Mouse (Mus musculus): ENCODE results near the gene Rnf103. TPM values are rescaled to one million over a fixed set of nuclear protein-coding genes. Genes with fewer than 3 reads are reported as not detected.
A peak's percentile ranks its signal among the peaks of the same experiment; 100 is the strongest.
"Not testable (repeated sequence)": the region's sequence is repeated elsewhere in the genome, so short reads cannot be mapped to it uniquely, and the experiment has no call there.

Rnf103 gene
- total RNA-seq (2014; rRNA removed) = 34.5 and 41.0 TPM in 2 replicates
- 15.6 and 21.3 TPM in 2 replicates for polyA plus RNA-seq (2015; fragmentation: Nextera tagmentation; extraction: Ambion mirVana)

DNA sequence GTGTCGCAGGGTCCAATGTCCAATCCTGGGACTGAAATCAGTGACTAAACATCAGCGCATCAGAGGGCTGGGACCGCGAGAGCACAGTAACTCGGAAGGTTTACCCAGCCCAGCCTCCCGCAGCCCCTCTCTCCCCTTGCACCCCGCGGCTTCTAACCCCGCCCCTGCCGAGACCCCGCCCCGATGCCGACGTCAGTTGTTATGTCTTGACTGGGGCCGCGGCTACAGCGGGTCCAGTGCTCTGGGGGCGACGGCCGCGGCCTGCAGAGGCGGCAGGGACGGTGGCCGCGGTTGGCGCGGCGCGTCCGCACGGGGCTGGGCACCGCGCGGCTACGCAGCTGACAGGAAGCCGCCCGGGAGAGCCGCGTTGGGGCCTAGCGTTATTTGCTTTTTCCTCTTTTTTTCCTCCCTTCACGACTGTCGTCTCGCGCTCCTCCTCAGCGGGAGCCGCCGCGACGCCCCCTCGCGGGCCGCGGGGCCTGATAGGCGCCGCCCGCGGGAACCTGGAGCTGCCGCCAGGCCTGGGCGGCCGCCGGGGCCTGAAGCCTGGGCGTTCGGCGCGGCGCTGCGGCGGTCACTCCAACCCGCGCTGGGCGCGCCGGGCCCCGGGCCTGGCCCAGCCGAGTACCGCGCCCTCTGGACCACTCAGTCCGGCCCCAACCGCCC, at the start of gene Rnf103:
Gene Rnf103 (plus strand): TSS at position 220 of the 666 bp plus-strand sequence.
- Histone ChIP-seq H3K4me1 (ENCODE audit: insufficient read depth) (peaks cover 9% of the 10 kb centered on the region; the same call in 1 of the 2 replicates), H3K27ac (ENCODE audit: low read depth, low read length) (peak within 1 kb of the TSS; percentile 98), H3K4me3 (ENCODE audit: low read depth, low read length) (peak within 1 kb of the TSS; percentile 89), H3K27me3 (ENCODE audit: insufficient read depth, low read length) (no peaks in the 10 kb centered on the region), H3K36me3 (ENCODE audit: insufficient read depth) (no peaks in the 10 kb centered on the region), H3K9ac (peak within 1 kb of the TSS; percentile 99), H3K9me3 (ENCODE audit: low read length) (no peaks in the 10 kb centered on the region), H3K4me2 (ENCODE audit: low read depth) (peak within 1 kb of the TSS; percentile 70)
- DNase-seq = peak; percentile 94
- ATAC-seq = peak; percentile 96
- 2% methylated on average over 72 of the region's 79 CpGs for WGBS
- TF ChIP-seq CTCF (IDR thresholded peaks at IDR 0.05; ENCODE audit: low read depth) = peak; percentile 43

DNA sequence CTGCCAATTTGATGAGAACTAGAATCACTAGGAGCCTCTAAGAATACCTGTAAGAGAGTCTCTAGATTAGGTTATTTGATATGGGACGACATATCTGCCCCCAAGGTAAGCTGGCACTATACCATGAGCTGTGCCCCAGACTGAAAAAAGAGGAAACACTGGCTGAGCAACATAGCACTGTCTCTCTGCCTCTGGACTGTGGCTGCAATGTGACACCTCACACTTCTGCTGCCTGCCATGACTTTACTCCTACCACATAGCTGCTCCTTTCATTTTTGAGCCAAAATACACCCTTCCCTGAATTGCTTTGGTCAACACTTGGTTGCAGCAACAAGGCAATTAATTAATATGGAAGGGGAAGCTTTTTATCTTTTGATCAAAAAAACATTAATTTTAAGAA, 48.9 kb upstream of the Rnf103 start:
- no peak overlapping the region for H3K9ac ChIP-seq
- ATAC-seq (no peak), DNase-seq (no peak)
- peaks cover 8% of the 10 kb centered on the region for H3K4me1 ChIP-seq (ENCODE audit: insufficient read depth)
- no peaks in the 10 kb centered on the region for H3K36me3 ChIP-seq (ENCODE audit: insufficient read depth)
- no peaks in the 10 kb centered on the region for H3K27me3 ChIP-seq (ENCODE audit: insufficient read depth, low read length)
- no peaks in the 10 kb centered on the region for H3K9me3 ChIP-seq (ENCODE audit: low read length)
- 72% methylated on average over 1 of the region's 1 CpGs for WGBS
- H3K27ac ChIP-seq (ENCODE audit: low read depth, low read length) = no peak overlapping the region
- no peak for TF ChIP-seq CTCF (IDR thresholded peaks at IDR 0.05; ENCODE audit: low read depth)
- H3K4me2 ChIP-seq (ENCODE audit: low read depth) = no peak overlapping the region
- H3K4me3 ChIP-seq (ENCODE audit: low read depth, low read length) = no peak overlapping the region

DNA sequence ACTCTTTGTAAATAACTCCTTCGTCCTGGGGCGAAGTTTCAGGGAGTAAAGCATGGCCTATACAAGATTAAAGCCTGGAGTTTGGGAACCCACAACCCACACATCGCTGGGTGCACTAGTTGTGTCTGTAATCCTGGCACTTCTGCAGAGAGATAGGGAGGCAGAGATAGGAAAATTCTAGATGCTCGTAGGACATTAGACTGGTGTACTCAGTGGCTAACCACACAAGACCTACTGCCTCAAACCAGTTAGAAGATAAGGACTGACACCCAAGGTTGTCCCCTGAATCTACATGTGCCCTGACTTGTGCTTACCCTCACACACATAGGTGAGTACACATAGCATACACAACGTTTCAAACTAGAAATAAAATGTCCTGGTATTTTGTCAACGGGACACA, 48.1 kb upstream of the Rnf103 start:
- Histone ChIP-seq H3K27ac (ENCODE audit: low read depth, low read length) (no peak overlapping the region), H3K4me2 (ENCODE audit: low read depth) (no peak overlapping the region), H3K9ac (no peak overlapping the region), H3K9me3 (ENCODE audit: low read length) (no peaks in the 10 kb centered on the region), H3K27me3 (ENCODE audit: insufficient read depth, low read length) (no peaks in the 10 kb centered on the region), H3K36me3 (ENCODE audit: insufficient read depth) (no peaks in the 10 kb centered on the region), H3K4me3 (ENCODE audit: low read depth, low read length) (no peak overlapping the region), H3K4me1 (ENCODE audit: insufficient read depth) (peaks cover 8% of the 10 kb centered on the region)
- DNase-seq (no peak), ATAC-seq (no peak)
- no peak for TF ChIP-seq CTCF (IDR thresholded peaks at IDR 0.05; ENCODE audit: low read depth)
- 86% methylated on average over 6 of the region's 6 CpGs for WGBS

DNA sequence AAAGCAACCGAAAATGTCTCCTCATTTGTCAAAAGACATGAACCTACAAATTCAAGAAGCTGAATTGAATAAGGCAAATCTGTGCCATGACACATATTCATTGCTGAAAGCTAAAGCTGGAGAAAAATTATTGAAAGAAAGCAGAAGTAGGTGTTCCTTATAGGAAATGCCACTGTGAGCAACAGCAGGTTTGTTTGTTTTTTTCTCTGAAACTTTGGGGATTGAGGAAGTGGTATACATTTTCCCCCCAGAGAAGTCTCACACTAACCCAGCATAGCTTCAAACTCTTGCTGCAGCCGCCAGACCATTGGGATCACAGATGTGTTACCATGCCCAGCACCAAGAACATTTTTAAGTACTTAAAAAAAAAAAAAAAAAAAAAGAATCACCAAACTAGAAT, 40.9 kb upstream of the Rnf103 start:
- no peak for ATAC-seq

DNA sequence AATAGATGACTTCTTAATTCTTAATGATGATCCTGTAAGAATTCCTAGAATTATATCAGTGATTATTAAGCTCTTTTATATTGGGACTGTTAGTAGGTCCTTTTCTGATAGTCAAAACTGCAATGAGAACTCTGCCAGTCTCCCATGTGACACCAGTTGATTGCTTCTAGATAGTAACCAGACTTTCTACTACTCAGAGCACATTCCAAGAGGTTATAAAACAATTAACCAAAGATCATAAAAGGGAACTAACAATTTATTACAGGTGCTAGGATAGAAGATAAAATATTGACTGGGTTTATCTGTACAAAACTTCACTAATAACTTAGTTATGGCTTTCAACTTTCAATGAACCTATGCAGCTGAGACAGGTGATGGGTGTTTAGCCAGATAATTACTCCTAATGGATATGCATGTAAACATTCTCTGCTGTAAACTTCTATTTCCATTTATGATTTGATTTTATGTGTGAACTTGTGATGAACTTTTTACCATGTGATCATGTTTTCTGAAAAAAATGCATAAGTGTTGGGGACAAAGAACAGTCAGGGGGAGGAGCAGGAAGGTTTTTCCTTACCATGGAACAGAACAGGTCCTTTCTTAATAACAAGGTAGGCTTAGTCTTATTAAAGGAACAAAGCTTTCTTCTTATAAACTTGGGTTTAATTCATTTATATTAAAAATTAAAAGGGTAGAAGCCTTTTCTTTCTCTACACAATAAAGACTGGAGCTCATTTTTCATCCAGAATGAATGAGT, 39.5 kb upstream of the Rnf103 start:
- H3K36me3 ChIP-seq (ENCODE audit: insufficient read depth); H3K4me1 ChIP-seq (ENCODE audit: insufficient read depth); ATAC-seq; H3K9ac ChIP-seq; H3K27me3 ChIP-seq (ENCODE audit: insufficient read depth, low read length); H3K4me3 ChIP-seq (ENCODE audit: low read depth, low read length); H3K27ac ChIP-seq (ENCODE audit: low read depth, low read length); H3K4me2 ChIP-seq (ENCODE audit: low read depth); H3K9me3 ChIP-seq (ENCODE audit: low read length); DNase-seq: not testable (repeated sequence)

More for the DNA sequence above, 40.9 kb upstream of the Rnf103 start:
- no peak overlapping the region for H3K9ac ChIP-seq
- 83% methylated on average over 2 of the region's 2 CpGs for WGBS
- no peaks in the 10 kb centered on the region for H3K4me1 ChIP-seq (ENCODE audit: insufficient read depth)
- H3K27ac ChIP-seq (ENCODE audit: low read depth, low read length) = no peak overlapping the region
- H3K9me3 ChIP-seq (ENCODE audit: low read length) = no peaks in the 10 kb centered on the region
- no peak overlapping the region for H3K4me2 ChIP-seq (ENCODE audit: low read depth)
- H3K27me3 ChIP-seq (ENCODE audit: insufficient read depth, low read length) = no peaks in the 10 kb centered on the region
- H3K36me3 ChIP-seq (ENCODE audit: insufficient read depth) = no peaks in the 10 kb centered on the region
- no peak overlapping the region for H3K4me3 ChIP-seq (ENCODE audit: low read depth, low read length)
- no peak for DNase-seq
- TF ChIP-seq CTCF (IDR thresholded peaks at IDR 0.05; ENCODE audit: low read depth) = no peak

DNA sequence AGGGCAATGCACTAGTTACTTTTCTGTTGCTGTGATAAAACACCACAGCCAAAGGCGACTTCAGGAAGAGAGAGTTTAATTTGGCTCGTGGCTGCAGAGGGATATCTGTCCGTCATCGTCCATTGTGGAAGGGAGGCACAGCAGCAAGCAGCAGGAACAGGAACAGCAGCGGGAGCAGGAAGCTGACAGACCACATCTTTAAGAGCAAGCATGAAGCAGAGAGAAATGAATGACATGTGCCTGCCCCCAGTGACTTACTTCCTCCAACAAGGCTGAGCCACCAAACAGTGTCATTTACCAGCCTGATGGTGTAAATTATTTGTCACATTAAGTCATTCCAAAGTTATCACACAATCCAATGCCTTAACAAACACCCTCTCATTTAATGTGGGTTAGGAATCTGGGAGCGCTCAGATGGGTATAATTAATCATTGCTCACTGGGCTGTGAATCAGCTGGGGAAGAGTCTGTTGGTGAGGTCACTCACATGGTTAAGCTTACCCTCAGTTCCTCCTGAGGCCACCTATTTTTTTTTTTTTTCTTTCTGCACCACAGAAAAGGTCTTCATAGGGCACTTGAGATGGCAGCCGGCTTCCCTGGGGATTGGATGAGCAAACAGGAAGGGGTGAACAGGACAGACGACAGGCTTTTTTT, 35.6 kb upstream of the Rnf103 start:
- ATAC-seq = no peak
- Histone ChIP-seq H3K4me2 (ENCODE audit: low read depth) (no peak overlapping the region), H3K27me3 (ENCODE audit: insufficient read depth, low read length) (no peaks in the 10 kb centered on the region), H3K4me1 (ENCODE audit: insufficient read depth) (no peaks in the 10 kb centered on the region), H3K9ac (no peak overlapping the region), H3K4me3 (ENCODE audit: low read depth, low read length) (no peak overlapping the region), H3K36me3 (ENCODE audit: insufficient read depth) (no peaks in the 10 kb centered on the region), H3K9me3 (ENCODE audit: low read length) (no peaks in the 10 kb centered on the region), H3K27ac (ENCODE audit: low read depth, low read length) (no peak overlapping the region)
- DNase-seq = no peak
- 79% methylated on average over 8 of the region's 8 CpGs for WGBS
- TF ChIP-seq CTCF (IDR thresholded peaks at IDR 0.05; ENCODE audit: low read depth) = no peak

DNA sequence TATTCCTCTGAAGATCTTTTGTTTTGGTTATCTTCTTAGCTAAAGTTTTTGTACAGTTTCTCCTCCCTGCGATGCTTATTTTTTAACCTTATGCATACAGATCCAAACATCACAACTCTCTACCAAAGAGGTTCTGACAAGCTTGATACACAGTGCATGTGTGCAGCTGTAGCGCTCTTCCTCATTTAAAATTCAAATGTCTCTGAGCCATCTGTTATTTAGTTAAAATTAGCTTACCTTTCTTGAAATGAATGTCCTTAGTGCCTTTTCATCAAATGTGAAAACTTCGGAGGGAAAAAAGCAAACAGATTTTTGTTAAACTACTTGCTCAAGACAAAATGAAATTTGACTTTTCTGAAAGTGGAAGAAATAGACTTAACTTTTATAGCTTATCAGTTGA, 28.5 kb upstream of the Rnf103 start:
- ATAC-seq (no peak; the same call in 1 of the 2 replicates), DNase-seq (no peak)
- no peak overlapping the region for H3K4me3 ChIP-seq (ENCODE audit: low read depth, low read length)
- no peaks in the 10 kb centered on the region for H3K4me1 ChIP-seq (ENCODE audit: insufficient read depth)
- H3K27me3 ChIP-seq (ENCODE audit: insufficient read depth, low read length) = no peaks in the 10 kb centered on the region
- 38% methylated on average over 3 of the region's 3 CpGs for WGBS
- H3K9ac ChIP-seq = no peak overlapping the region
- TF ChIP-seq CTCF (IDR thresholded peaks at IDR 0.05; ENCODE audit: low read depth) = no peak
- H3K9me3 ChIP-seq (ENCODE audit: low read length) = no peaks in the 10 kb centered on the region
- H3K36me3 ChIP-seq (ENCODE audit: insufficient read depth) = no peaks in the 10 kb centered on the region
- no peak overlapping the region for H3K27ac ChIP-seq (ENCODE audit: low read depth, low read length)
- H3K4me2 ChIP-seq (ENCODE audit: low read depth) = no peak overlapping the region
